Mouse (Mus musculus) heart, embryonic 10.5 days (tissue): Measurements from ENCODE around the gene Mgst1. TPM values are rescaled to one million over a fixed set of nuclear protein-coding genes. Genes with fewer than 3 reads are reported as not detected.

ENCODE experiments used
- DNase-seq: peaks from one replicate; pipeline ENCODE4 v3.0.0-alpha.2; 2017; ENCODE audit warnings: low spot score
- H3K27ac ChIP-seq: fragments of 300-500 bp; sonication (generic); 2 replicates; pipeline ENCODE4 v1.5.1; 2016; ENCODE audit warnings: mild to moderate bottlenecking
- H3K27me3 ChIP-seq: fragments of 300-500 bp; sonication (generic); 2 replicates; pipeline ENCODE4 v1.6.1; 2016; ENCODE audit warnings: mild to moderate bottlenecking; ENCODE audit not compliant: poor library complexity, insufficient read depth, severe bottlenecking
- H3K36me3 ChIP-seq: fragments of 300-500 bp; sonication (generic); 2 replicates; pipeline ENCODE4 v1.6.1; 2016; ENCODE audit warnings: mild to moderate bottlenecking, moderate library complexity
- H3K4me1 ChIP-seq: fragments of 300-500 bp; sonication (generic); 2 replicates; pipeline ENCODE4 v1.6.1; 2016; ENCODE audit warnings: mild to moderate bottlenecking
- H3K4me3 ChIP-seq: fragments of 300-500 bp; sonication (generic); 2 replicates; pipeline ENCODE4 v1.5.1; 2016; ENCODE audit warnings: mild to moderate bottlenecking, moderate library complexity
- H3K9me3 ChIP-seq: fragments of 300-500 bp; sonication (generic); 2 replicates; pipeline ENCODE4 v1.6.1; 2016; ENCODE audit warnings: mild to moderate bottlenecking, moderate library complexity
- WGBS: fragments of 180-500 bp; shearing (Covaris S2); methylation state at CpG from one replicate; pipeline ENCODE4 v1.1.7; 2016; 5-methylcytosine and 5-hydroxymethylcytosine counted together
- polyA plus RNA-seq: library from polyadenylated mRNA; unstranded; fragments of >200 nt; fragmentation: Nextera tagmentation; extraction: Ambion mirVana; gene quantifications from 2 replicates; pipeline ENCODE4 v1.2.1, GENCODE M21; 2016

Gene Mgst1
- polyA plus RNA-seq, 1 experiment from 2014 or later: 49.6 TPM

DNA sequence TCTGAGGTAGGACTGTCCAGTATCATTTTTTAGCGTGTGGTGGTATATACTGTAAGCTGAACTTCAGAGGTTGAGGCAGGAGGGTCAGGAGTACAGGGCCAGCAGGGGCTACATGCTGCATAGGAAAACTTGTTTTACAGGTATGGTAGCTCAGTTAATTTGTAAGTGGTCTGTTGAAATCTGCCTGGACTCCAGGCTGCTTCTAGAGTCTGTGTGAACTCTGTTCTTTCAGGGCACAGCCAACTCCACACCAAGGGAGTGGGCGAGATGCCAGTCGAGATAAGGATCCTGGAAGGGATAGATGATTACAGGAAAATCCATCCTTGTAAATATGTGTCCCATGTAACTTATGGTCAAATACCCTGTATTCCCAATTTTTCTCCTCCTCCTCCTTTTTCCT lies 3.3 kb downstream of the Mgst1 start:
- H3K9me3 ChIP-seq: no peaks in the 10 kb centered on the region
- no peak for DNase-seq
- no peak overlapping the region for H3K4me3 ChIP-seq
- H3K36me3 ChIP-seq: no peaks in the 10 kb centered on the region; the same call in 1 of the 2 replicates
- no peaks in the 10 kb centered on the region for H3K27me3 ChIP-seq
- WGBS: 75% methylated on average over 3 of the region's 3 CpGs
- H3K27ac ChIP-seq: no peak overlapping the region
- no peaks in the 10 kb centered on the region for H3K4me1 ChIP-seq

DNA sequence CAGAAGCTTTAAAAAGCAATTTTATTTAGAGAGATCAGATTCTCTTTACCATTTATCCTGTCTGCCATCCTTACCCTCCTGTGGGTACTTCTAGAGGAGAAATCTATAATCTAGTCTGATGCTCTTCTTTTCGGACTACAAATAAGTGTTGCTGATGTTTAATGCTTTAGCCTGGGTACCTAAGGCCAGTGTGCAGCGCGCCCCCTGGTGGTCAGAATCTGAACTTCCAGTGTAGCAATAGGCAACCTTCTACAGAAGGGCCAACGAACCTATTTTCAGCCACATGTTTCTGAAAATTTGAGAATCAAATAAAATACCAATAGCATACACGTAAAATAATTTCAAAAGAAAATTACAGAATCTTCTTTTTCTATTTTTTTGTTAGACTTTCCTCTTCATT lies 13.0 kb downstream of the Mgst1 start:
- H3K36me3 ChIP-seq: peaks cover 3% of the 10 kb centered on the region; the same call in 1 of the 2 replicates

GRCm38 (mm10) chr6:138163920-138164319 lies 23.8 kb downstream of the Mgst1 start:
- 77% methylated on average over 7 of the region's 7 CpGs for WGBS

More for the DNA sequence above, 13.0 kb downstream of the Mgst1 start:
- Histone ChIP-seq H3K9me3 (no peaks in the 10 kb centered on the region), H3K4me3 (no peak overlapping the region), H3K4me1 (no peaks in the 10 kb centered on the region), H3K27ac (no peak overlapping the region), H3K27me3 (no peaks in the 10 kb centered on the region)
- WGBS: 29% methylated on average over 5 of the region's 5 CpGs
- no peak for DNase-seq

DNA sequence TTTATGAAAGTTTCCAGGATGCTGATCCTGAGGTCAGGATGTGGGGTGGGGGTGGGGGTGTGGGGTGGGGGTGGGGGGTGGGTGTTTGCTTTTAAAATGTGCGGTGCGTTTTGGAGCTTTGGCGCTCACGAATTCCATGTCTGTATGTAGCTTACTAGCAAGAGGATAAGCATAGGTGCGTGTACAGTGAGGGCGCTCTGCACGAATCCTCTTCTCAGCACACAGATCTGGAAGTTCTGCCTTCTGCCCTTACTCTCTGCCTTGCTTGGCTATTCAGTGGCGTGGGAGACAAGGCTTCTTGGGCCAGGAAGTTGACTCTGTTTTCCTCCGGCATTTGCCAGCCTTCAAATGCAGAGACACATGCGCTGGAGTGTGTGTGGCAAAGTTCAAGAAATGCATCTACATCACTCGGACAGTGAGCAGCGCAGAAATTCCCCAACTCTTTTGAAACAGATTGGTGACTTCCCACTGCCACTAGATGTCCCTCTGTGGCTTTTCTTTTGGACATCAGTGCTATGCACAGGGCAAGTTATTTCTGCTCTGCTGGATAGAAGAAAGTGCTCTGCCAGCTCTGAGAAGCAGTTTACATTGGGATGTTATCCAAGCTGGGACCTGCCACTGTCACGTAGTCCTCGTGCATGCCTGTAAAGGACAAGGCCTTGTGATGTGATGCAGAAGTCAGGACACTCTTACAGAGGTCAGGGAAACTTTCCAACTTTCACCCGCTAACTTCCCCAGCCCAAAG lies 31.5 kb downstream of the Mgst1 start:
- Histone ChIP-seq H3K4me1 (no peaks in the 10 kb centered on the region), H3K9me3 (no peaks in the 10 kb centered on the region), H3K4me3 (no peak overlapping the region), H3K36me3 (no peaks in the 10 kb centered on the region), H3K27me3 (no peaks in the 10 kb centered on the region), H3K27ac (no peak overlapping the region)
- no peak for DNase-seq
- 70% methylated on average over 15 of the region's 15 CpGs for WGBS

More at GRCm38 (mm10) chr6:138163920-138164319, 23.8 kb downstream of the Mgst1 start:
- Histone ChIP-seq H3K4me3 (no peak overlapping the region), H3K36me3 (no peaks in the 10 kb centered on the region), H3K27ac (no peak overlapping the region), H3K27me3 (no peaks in the 10 kb centered on the region), H3K4me1 (no peaks in the 10 kb centered on the region), H3K9me3 (no peaks in the 10 kb centered on the region)
- DNase-seq: no peak

Other genes with a start within 250 kb of the Mgst1 start
- gene Slc15a5, start 60.4 kb upstream of the Mgst1 start, polyA plus RNA-seq: not detected in 2 replicates